Mouse (Mus musculus) fibroblast of lung, adult 2 months (primary cell): ENCODE results near the gene Tlr9.

Experiments used
- DNase-seq: peaks from one replicate; pipeline ENCODE4 v3.0.0-alpha.2; 2011; ENCODE audit warnings: low read depth

The Tlr9 gene

DNA sequence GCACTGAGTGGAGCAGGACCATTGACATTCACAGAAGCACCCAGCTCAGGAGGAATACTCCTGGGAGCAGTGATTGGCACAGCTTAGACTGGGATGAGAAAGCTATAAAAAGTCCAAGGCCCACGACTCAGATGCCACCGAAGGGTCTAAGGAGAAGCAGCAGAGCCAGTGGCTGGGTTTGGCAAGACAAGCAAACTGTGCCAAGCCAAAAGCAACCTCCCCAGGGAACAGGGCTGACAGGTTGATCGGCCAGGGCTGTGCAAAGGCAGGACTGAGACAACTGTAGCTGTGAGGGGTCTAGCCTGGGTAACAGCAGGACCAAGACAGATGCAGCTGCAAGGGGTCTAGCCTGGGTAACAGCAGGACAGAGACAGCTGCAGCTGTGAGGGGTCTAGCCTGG is 10.6 kb downstream of the Tlr9 start:
- DNase-seq = no peak

- DNase-seq = no peak
Measured at GRCm38 (mm10) chr9:106233953-106234352, 11.6 kb downstream of the Tlr9 start.

GRCm38 (mm10) chr9:106235194-106235830 is 12.9 kb downstream of the Tlr9 start:
- DNase-seq = no peak

- DNase-seq = no peak
Measured at GRCm38 (mm10) chr9:106236156-106236817, 13.9 kb downstream of the Tlr9 start.

GRCm38 (mm10) chr9:106236818-106237211 is 14.4 kb downstream of the Tlr9 start:
- no peak for DNase-seq

DNA sequence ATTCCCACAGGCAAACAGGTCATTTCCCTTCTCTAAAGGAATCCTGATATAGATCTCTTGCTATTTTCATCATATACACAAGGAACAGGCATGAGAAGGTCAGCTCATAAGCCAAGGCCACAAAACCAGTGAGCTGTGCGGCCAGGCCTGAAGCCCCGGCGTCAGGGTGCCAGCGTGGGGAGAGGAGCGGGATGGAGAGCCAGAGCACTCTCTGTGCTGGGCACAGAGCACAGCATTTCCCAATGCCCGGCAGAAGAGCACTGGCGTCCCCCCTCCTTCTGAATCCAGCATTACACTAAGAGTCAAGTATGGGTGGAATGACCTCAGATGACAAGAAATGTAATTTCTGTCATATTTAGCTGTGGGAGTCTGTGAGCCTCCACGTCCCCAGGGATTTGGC is 15.0 kb downstream of the Tlr9 start:
- DNase-seq = no peak

GRCm38 (mm10) chr9:106237878-106238277 is 15.5 kb downstream of the Tlr9 start:
- no peak for DNase-seq

GRCm38 (mm10) chr9:106241541-106242164 is 19.3 kb downstream of the Tlr9 start:
- DNase-seq = no peak

GRCm38 (mm10) chr9:106242813-106243488 is 20.6 kb downstream of the Tlr9 start:
- DNase-seq = no peak

GRCm38 (mm10) chr9:106249550-106249949 is 27.2 kb downstream of the Tlr9 start:
- DNase-seq = no peak

- no peak for DNase-seq
Measured at GRCm38 (mm10) chr9:106250245-106250644, 27.8 kb downstream of the Tlr9 start.

DNA sequence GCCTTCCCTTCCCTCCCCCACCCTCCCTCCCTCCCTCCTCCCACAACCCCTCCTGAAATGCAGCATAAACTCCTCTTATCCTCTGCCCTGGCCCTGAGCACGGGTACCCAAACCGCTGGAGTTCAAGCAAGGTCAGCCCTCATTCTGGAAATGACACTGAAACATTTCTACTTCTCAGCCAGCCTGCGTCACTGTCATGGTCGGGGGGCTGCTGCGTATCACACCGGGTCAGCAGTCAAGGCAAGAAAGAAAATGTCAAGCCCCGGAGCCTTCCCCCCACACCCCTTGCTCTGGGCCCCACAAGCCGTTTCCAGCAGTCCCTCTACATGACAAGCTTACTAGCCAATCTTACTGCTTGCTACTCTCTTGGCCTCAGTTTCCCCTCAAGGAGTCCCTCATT is 28.7 kb downstream of the Tlr9 start:
- no peak for DNase-seq

- no peak for DNase-seq
Measured at GRCm38 (mm10) chr9:106254001-106254400, 31.6 kb downstream of the Tlr9 start.

GRCm38 (mm10) chr9:106258412-106258811 is 36.0 kb downstream of the Tlr9 start:
- no peak for DNase-seq

DNA sequence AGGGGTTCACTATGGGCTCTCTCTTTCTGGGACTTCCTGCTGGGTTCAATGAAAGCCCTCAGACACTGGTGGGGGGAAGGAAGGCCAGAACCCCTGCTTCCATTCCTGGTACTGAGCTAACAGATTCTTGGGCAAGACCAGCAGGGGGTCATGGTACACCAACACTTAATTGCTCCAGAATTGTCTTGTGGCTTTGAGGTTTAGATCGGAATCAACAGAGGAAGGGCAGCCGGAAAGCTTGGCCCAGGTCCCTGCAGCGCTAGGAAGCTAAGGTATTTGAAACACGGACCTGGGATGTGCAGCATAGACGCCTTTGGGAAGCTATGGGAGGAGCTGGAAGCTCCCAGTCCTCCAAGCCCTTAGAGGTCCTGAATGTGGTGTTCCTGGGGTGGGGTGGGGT is 36.6 kb downstream of the Tlr9 start:
- no peak for DNase-seq

DNA sequence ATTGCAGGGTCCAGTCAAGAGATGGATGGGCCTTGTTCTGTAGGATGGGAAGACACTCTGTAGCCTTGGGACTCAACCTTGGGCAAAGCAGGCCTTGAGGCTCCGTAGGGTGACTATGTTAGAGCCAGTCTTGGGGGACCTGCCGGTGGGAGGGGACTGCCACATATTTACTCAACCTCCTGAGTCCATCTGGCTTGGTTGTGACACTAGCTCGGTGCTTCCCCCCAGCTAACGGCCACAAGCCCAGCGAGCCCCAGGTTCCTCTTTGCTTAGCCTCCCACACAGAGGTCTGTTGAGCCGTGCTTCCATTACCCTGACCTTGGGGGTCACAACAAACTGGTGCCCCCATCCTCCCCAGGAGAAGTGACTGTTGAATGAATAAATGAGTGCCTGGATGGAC is 38.7 kb downstream of the Tlr9 start:
- no peak for DNase-seq

GRCm38 (mm10) chr9:106261491-106261890 is 39.1 kb downstream of the Tlr9 start:
- DNase-seq = no peak

DNA sequence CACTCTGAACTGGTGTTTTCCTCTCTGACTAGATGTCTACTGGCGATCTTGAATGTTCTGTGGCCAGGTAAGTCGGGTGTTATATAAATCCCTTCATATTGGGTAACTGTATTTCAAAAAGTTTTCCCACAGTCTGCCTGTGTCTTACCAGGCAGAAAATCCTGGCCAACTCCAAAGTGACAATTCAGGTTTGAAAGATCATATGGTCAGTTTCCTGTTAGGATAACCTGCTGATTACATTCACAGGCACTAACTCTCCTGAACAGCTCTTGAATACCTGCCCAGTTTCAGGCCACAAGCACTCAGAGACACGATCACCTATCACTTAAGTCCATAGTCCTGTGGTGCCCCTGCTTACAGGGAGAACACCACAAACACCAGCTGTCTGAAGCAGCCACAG is 39.7 kb downstream of the Tlr9 start:
- DNase-seq = no peak

DNA sequence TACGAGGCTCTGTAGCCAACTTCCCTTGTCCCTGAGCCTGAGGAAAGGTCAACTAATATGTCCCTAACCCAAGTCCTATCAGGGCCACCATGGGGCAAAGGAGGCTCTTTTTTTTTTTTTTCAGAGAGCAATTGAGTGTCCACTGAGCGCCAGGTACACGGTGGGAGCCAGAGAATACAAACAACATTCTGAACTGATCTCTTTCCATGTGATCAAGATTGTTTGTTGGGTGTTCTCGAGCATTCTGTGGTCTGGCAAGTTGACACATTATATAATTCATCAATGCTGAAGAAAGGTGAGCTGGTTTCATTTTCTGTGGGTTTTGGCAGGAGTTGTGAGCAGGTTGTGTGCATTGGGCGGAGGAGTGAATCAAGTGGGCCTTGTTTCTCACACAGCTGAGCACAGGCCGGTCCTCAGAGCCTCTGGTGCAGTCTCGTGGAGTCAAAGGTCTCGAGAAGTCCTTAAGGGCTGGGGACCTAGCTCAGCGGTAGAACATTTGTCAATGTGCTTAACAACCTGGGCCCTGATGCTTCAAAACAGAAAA is 41.1 kb downstream of the Tlr9 start:
- DNase-seq = peak; percentile 31

DNA sequence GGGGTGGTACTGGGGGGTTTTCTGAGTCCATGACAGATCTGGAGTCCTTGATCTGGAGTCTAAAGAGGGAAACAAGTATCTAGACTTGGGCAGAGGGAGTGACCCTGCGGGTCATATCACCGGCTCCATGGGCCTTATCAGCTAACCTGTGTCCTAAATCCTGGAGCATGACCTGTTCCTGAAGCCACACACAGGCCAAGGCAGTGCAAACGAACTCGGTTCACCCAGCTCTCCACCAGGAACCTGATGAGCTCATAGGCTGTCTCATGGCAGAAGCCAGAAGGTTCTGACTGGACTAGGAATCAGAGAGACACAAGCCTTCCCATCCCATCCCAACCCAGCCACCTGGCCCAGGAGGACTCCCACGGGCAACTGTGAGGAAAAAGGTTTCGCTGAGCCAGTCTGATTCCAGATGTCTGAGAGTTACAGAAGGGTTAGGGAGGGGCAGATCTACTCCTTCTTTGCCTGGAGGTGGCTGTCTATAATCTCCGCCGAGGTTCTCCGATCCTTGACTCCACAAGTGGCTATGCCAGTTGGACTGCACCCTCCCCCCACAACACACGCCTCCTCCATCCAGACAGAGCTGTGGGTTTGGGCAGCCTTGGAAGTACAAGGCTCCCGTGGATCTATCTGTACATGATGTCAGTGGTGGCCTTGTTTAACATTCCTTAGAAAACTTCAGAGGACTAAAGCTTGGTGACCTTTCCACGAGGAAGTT is 43.1 kb downstream of the Tlr9 start:
- no peak for DNase-seq

DNA sequence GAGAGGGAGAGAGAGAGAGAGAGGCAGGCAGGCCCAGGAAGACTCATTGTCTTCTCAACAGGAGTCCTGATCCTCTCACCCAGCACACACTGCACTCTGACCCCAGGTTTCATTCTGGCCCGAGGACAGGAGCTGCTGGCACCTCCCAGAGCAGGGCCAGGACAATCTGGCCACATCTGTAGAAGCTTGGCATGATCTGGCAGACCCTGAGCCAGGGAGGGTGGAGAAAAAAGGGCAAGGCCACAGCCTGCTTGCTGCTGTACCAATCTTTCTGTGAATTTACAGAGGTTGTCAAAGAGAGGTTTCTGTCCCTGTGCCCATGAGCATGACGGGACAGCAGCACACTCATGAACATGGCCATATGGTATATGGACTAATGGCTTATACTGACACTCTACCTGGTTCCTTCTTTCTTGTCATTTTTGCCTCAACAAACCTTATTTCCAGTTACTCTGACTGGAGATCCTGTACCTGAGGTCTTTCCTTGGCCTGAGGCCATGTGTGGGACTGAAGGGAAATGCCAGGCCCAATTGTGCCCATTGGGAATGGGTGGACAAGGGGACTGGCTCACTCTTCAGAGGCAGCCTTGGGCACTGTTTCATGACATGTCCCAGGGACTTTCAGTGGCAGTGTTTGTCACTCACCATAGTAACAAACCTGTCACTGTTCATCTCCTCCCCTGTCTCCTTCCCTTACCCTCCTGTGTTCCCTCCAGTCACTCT is 44.7 kb downstream of the Tlr9 start:
- no peak for DNase-seq
